Mouse (Mus musculus): ENCODE results near the gene Tinf2. TPM values are rescaled to one million over a fixed set of nuclear protein-coding genes. Genes with fewer than 3 reads are reported as not detected.

Tinf2 gene
- polyA plus RNA-seq, 1 experiment from 2014 or later: 24.9 TPM

GRCm38 (mm10) chr14:55697226-55697625, 15.6 kb upstream of the Tinf2 start:
- H3K4me3 ChIP-seq: no peak overlapping the region
- H3K36me3 ChIP-seq: no peaks in the 10 kb centered on the region
- H3K27me3 ChIP-seq: no peaks in the 10 kb centered on the region
- H3K4me2 ChIP-seq: no peak overlapping the region
- no peaks in the 10 kb centered on the region for H3K9me3 ChIP-seq
- no peak overlapping the region for H3K27ac ChIP-seq (replicated peaks)
- no peaks in the 10 kb centered on the region for H3K4me1 ChIP-seq (replicated peaks)
- no peak overlapping the region for H3K9ac ChIP-seq
- no peak for ATAC-seq (ENCODE audit: low FRiP score, low read depth)
- 85% methylated on average over 4 of the region's 4 CpGs for WGBS

- Histone ChIP-seq H3K4me1 (replicated peaks) (no peaks in the 10 kb centered on the region), H3K4me3 (no peak overlapping the region), H3K9me3 (no peaks in the 10 kb centered on the region), H3K36me3 (no peaks in the 10 kb centered on the region), H3K4me2 (no peak overlapping the region), H3K9ac (no peak overlapping the region), H3K27ac (replicated peaks) (no peak overlapping the region), H3K27me3 (no peaks in the 10 kb centered on the region)
- 83% methylated on average over 10 of the region's 10 CpGs for WGBS
- no peak for ATAC-seq (ENCODE audit: low FRiP score, low read depth)
These were observed 7.8 kb upstream of the Tinf2 start for GRCm38 (mm10) chr14:55689433-55689832.

- Histone ChIP-seq H3K27ac (replicated peaks) (peak overlapping the region; percentile 81), H3K36me3 (peaks cover 26% of the 10 kb centered on the region), H3K4me2 (peak overlapping the region; percentile 90), H3K9ac (peak overlapping the region; percentile 38), H3K9me3 (no peaks in the 10 kb centered on the region), H3K4me3 (peak overlapping the region; percentile 78), H3K4me1 (replicated peaks) (peaks cover 13% of the 10 kb centered on the region), H3K27me3 (no peaks in the 10 kb centered on the region)
- WGBS: 12% methylated on average over 3 of the region's 3 CpGs
- ATAC-seq (ENCODE audit: low FRiP score, low read depth): no peak; the same call in 1 of the 2 replicates
These were observed 486 bp upstream of the Tinf2 start for GRCm38 (mm10) chr14:55682118-55682493.

- Histone ChIP-seq H3K36me3 (peaks cover 45% of the 10 kb centered on the region), H3K9ac (no peak overlapping the region), H3K27me3 (no peaks in the 10 kb centered on the region), H3K4me2 (no peak overlapping the region), H3K9me3 (no peaks in the 10 kb centered on the region), H3K27ac (replicated peaks) (no peak overlapping the region), H3K4me3 (no peak overlapping the region), H3K4me1 (replicated peaks) (peaks cover 18% of the 10 kb centered on the region)
- ATAC-seq (ENCODE audit: low FRiP score, low read depth): no peak
- 93% methylated on average over 4 of the region's 4 CpGs for WGBS
These were observed 4.0 kb downstream of the Tinf2 start for GRCm38 (mm10) chr14:55677615-55678014.

- Histone ChIP-seq H3K9ac (peak overlapping the region; percentile 45), H3K4me3 (peak overlapping the region; percentile 65), H3K27me3 (no peaks in the 10 kb centered on the region), H3K4me2 (peak overlapping the region; percentile 65), H3K27ac (replicated peaks) (peak overlapping the region; percentile 93; the same call in 1 of the 2 replicates), H3K9me3 (no peaks in the 10 kb centered on the region), H3K36me3 (peaks cover 27% of the 10 kb centered on the region), H3K4me1 (replicated peaks) (peaks cover 28% of the 10 kb centered on the region)
- no peak for ATAC-seq (ENCODE audit: low FRiP score, low read depth)
- 88% methylated on average over 7 of the region's 7 CpGs for WGBS
These were observed 8.9 kb downstream of the Tinf2 start for GRCm38 (mm10) chr14:55672741-55673060.

GRCm38 (mm10) chr14:55671833-55672740, 9.5 kb downstream of the Tinf2 start, which contains the start of the genes Gmpr2 and Nedd8:
TSS of gene Gmpr2 (plus strand) at chr14:55671941.
TSS of gene Nedd8 (minus strand) at chr14:55672124.
- Histone ChIP-seq H3K9ac (peak within 1 kb of the TSS; percentile 67), H3K36me3 (peaks cover 21% of the 10 kb centered on the region), H3K4me1 (replicated peaks) (peaks cover 28% of the 10 kb centered on the region), H3K9me3 (no peaks in the 10 kb centered on the region), H3K27ac (replicated peaks) (peak within 1 kb of the TSS; percentile 93), H3K4me2 (peak within 1 kb of the TSS; percentile 65), H3K27me3 (no peaks in the 10 kb centered on the region), H3K4me3 (peak within 1 kb of the TSS; percentile 65)
- under 1% methylated on average over 38 of the region's 38 CpGs for WGBS
- peak; percentile 98 for ATAC-seq (ENCODE audit: low FRiP score, low read depth)

- Histone ChIP-seq H3K9me3 (no peaks in the 10 kb centered on the region), H3K36me3 (peaks cover 19% of the 10 kb centered on the region), H3K27ac (replicated peaks) (peak overlapping the region; percentile 93), H3K4me3 (peak overlapping the region; percentile 65), H3K4me1 (replicated peaks) (peaks cover 28% of the 10 kb centered on the region), H3K9ac (peak overlapping the region; percentile 67), H3K27me3 (no peaks in the 10 kb centered on the region), H3K4me2 (peak overlapping the region; percentile 65)
- ATAC-seq (ENCODE audit: low FRiP score, low read depth): peak; percentile 63
- under 1% methylated on average over 12 of the region's 12 CpGs for WGBS
These were observed 10.2 kb downstream of the Tinf2 start for GRCm38 (mm10) chr14:55671486-55671832.

- no peak overlapping the region for H3K9ac ChIP-seq
- H3K9me3 ChIP-seq: no peaks in the 10 kb centered on the region
- peak overlapping the region; percentile 58 for H3K4me2 ChIP-seq
- peak overlapping the region; percentile 87 for H3K27ac ChIP-seq (replicated peaks)
- peaks cover 35% of the 10 kb centered on the region for H3K36me3 ChIP-seq
- peak overlapping the region; percentile 75 for H3K4me3 ChIP-seq
- no peak; the same call in none of the 2 replicates for ATAC-seq (ENCODE audit: low FRiP score, low read depth)
- 35% methylated on average over 2 of the region's 2 CpGs for WGBS
- peaks cover 14% of the 10 kb centered on the region for H3K4me1 ChIP-seq (replicated peaks)
- H3K27me3 ChIP-seq: no peaks in the 10 kb centered on the region
These were observed 21.0 kb downstream of the Tinf2 start for GRCm38 (mm10) chr14:55660636-55661035.

- Histone ChIP-seq H3K27ac (replicated peaks) (peak within 1 kb of the TSS; percentile 87), H3K4me1 (replicated peaks) (peaks cover 14% of the 10 kb centered on the region), H3K9ac (peak within 1 kb of the TSS; percentile 69), H3K36me3 (peaks cover 35% of the 10 kb centered on the region), H3K9me3 (no peaks in the 10 kb centered on the region), H3K4me3 (peak within 1 kb of the TSS; percentile 75), H3K4me2 (peak within 1 kb of the TSS; percentile 58), H3K27me3 (no peaks in the 10 kb centered on the region)
- under 1% methylated on average over 39 of the region's 39 CpGs for WGBS
- ATAC-seq (ENCODE audit: low FRiP score, low read depth): peak; percentile 96
These were observed 21.6 kb downstream of the Tinf2 start, which contains the start of gene Mdp1 for GRCm38 (mm10) chr14:55659960-55660573. TSS of gene Mdp1 (minus strand) at chr14:55660508.

GRCm38 (mm10) chr14:55658011-55658410, 23.6 kb downstream of the Tinf2 start:
- Histone ChIP-seq H3K36me3 (peaks cover 28% of the 10 kb centered on the region), H3K27me3 (no peaks in the 10 kb centered on the region), H3K27ac (replicated peaks) (no peak overlapping the region), H3K9ac (no peak overlapping the region), H3K9me3 (no peaks in the 10 kb centered on the region), H3K4me3 (no peak overlapping the region), H3K4me2 (no peak overlapping the region), H3K4me1 (replicated peaks) (peaks cover 14% of the 10 kb centered on the region)
- 96% methylated on average over 5 of the region's 5 CpGs for WGBS
- ATAC-seq (ENCODE audit: low FRiP score, low read depth): no peak

- Histone ChIP-seq H3K4me3 (no peak overlapping the region), H3K36me3 (peaks cover 20% of the 10 kb centered on the region), H3K4me1 (replicated peaks) (peaks cover 14% of the 10 kb centered on the region), H3K4me2 (no peak overlapping the region), H3K9ac (no peak overlapping the region), H3K27me3 (no peaks in the 10 kb centered on the region), H3K27ac (replicated peaks) (no peak overlapping the region), H3K9me3 (no peaks in the 10 kb centered on the region)
- 90% methylated on average over 3 of the region's 3 CpGs for WGBS
- no peak for ATAC-seq (ENCODE audit: low FRiP score, low read depth)
These were observed 24.7 kb downstream of the Tinf2 start for GRCm38 (mm10) chr14:55656935-55657334.

GRCm38 (mm10) chr14:55651528-55651927, 30.1 kb downstream of the Tinf2 start:
- Histone ChIP-seq H3K4me2 (no peak overlapping the region), H3K9ac (no peak overlapping the region), H3K27me3 (no peaks in the 10 kb centered on the region), H3K27ac (replicated peaks) (no peak overlapping the region), H3K4me1 (replicated peaks) (no peaks in the 10 kb centered on the region), H3K36me3 (no peaks in the 10 kb centered on the region), H3K9me3 (no peaks in the 10 kb centered on the region), H3K4me3 (no peak overlapping the region)
- WGBS: 90% methylated on average over 7 of the region's 7 CpGs
- no peak for ATAC-seq (ENCODE audit: low FRiP score, low read depth)
